Mouse (Mus musculus) embryonic facial prominence, embryonic 13.5 days (tissue): ENCODE data around the gene Dab2ip. TPM values are rescaled to one million over a fixed set of nuclear protein-coding genes. Genes with fewer than 3 reads are reported as not detected.

ENCODE experiments used
- ATAC-seq: fragments of 200-750 bp; cut with Nextera tagmentation; 2 replicates; pipeline ENCODE4 v1.8.0; 2017; ENCODE audit warnings: low read depth; ENCODE audit not compliant: insufficient number of reproducible peaks, insufficient read depth, low FRiP score, low TSS enrichment
- H3K27ac ChIP-seq: fragments of 300-500 bp; sonication (generic); 2 replicates; pipeline ENCODE4 v1.5.1; 2015; ENCODE audit warnings: moderate library complexity, mild to moderate bottlenecking, inconsistent platforms
- H3K27me3 ChIP-seq: fragments of 300-500 bp; sonication (generic); 2 replicates; pipeline ENCODE4 v1.6.1; 2015; ENCODE audit warnings: mild to moderate bottlenecking, inconsistent platforms
- H3K36me3 ChIP-seq: fragments of 300-500 bp; sonication (generic); 2 replicates; pipeline ENCODE4 v1.6.1; 2015; ENCODE audit warnings: mild to moderate bottlenecking, inconsistent platforms
- H3K4me1 ChIP-seq: fragments of 300-500 bp; sonication (generic); 2 replicates; pipeline ENCODE4 v1.6.1; 2015; ENCODE audit warnings: inconsistent platforms
- H3K4me2 ChIP-seq: fragments of 300-500 bp; sonication (generic); 2 replicates; pipeline ENCODE4 v1.6.1; 2015; ENCODE audit warnings: moderate library complexity, mild to moderate bottlenecking, inconsistent platforms
- H3K4me3 ChIP-seq: fragments of 300-500 bp; sonication (generic); 2 replicates; pipeline ENCODE4 v1.5.1; 2015; ENCODE audit warnings: mild to moderate bottlenecking, inconsistent platforms
- H3K9ac ChIP-seq: fragments of 300-500 bp; sonication (generic); 2 replicates; pipeline ENCODE4 v1.6.1; 2015; ENCODE audit warnings: mild to moderate bottlenecking, inconsistent platforms
- H3K9me3 ChIP-seq: fragments of 300-500 bp; sonication (generic); 2 replicates; pipeline ENCODE4 v1.6.1; 2016; ENCODE audit warnings: inconsistent platforms
- WGBS: fragments of 180-500 bp; shearing (Covaris S2); methylation state at CpG from one replicate; pipeline ENCODE4 v1.1.7; 2015; ENCODE audit warnings: mixed read lengths; 5-methylcytosine and 5-hydroxymethylcytosine counted together
- polyA plus RNA-seq: library from polyadenylated mRNA; unstranded; fragments of >200 nt; fragmentation: Nextera tagmentation; extraction: Ambion mirVana; gene quantifications from 2 replicates; pipeline ENCODE4 v1.2.1, GENCODE M21; 2015

Gene Dab2ip
- polyA plus RNA-seq, 1 experiment from 2014 or later, result 53.2 TPM

- Histone ChIP-seq H3K9me3 (no peaks in the 10 kb centered on the region), H3K4me3 (no peak overlapping the region), H3K4me1 (peaks cover 98% of the 10 kb centered on the region), H3K27ac (peak overlapping the region; percentile 79), H3K36me3 (peaks cover 7% of the 10 kb centered on the region; the same call in 1 of the 2 replicates), H3K4me2 (peak overlapping the region; percentile 7; the same call in 1 of the 2 replicates), H3K9ac (peak overlapping the region; percentile 40; the same call in 1 of the 2 replicates), H3K27me3 (no peaks in the 10 kb centered on the region)
- WGBS, result 18% methylated on average over 7 of the region's 7 CpGs
- ATAC-seq, result peak; percentile 50
Observed at GRCm38 (mm10) chr2:35691257-35692049, 133.4 kb downstream of the Dab2ip start.

GRCm38 (mm10) chr2:35692272-35692900, 134.3 kb downstream of the Dab2ip start:
- 88% methylated on average over 11 of the region's 11 CpGs for WGBS
- no peak overlapping the region; the same call in 1 of the 2 replicates for H3K4me2 ChIP-seq
- no peak overlapping the region for H3K4me3 ChIP-seq
- peaks cover 4% of the 10 kb centered on the region; the same call in 1 of the 2 replicates for H3K36me3 ChIP-seq
- H3K9me3 ChIP-seq, result no peaks in the 10 kb centered on the region
- H3K9ac ChIP-seq, result 0 out of 2 replicates have a peak overlapping the region, but pooled peaks have one; percentile 36
- H3K4me1 ChIP-seq, result peaks cover 99% of the 10 kb centered on the region
- H3K27me3 ChIP-seq, result no peaks in the 10 kb centered on the region
- H3K27ac ChIP-seq, result peak overlapping the region; percentile 79; the same call in 1 of the 2 replicates
- no peak; the same call in 1 of the 2 replicates for ATAC-seq

- Histone ChIP-seq H3K9me3 (no peaks in the 10 kb centered on the region), H3K27ac (no peak overlapping the region), H3K4me3 (no peak overlapping the region), H3K9ac (no peak overlapping the region), H3K4me1 (peaks cover 99% of the 10 kb centered on the region), H3K27me3 (no peaks in the 10 kb centered on the region), H3K36me3 (peaks cover 4% of the 10 kb centered on the region; the same call in 1 of the 2 replicates), H3K4me2 (no peak overlapping the region)
- no peak for ATAC-seq
- 78% methylated on average over 7 of the region's 7 CpGs for WGBS
Observed at GRCm38 (mm10) chr2:35693037-35693436, 135.0 kb downstream of the Dab2ip start.

- H3K9me3 ChIP-seq, result no peaks in the 10 kb centered on the region
- WGBS, result 60% methylated on average over 2 of the region's 2 CpGs
- H3K4me1 ChIP-seq, result peaks cover 99% of the 10 kb centered on the region
- H3K27ac ChIP-seq, result peak overlapping the region; percentile 69; the same call in 1 of the 2 replicates
- H3K27me3 ChIP-seq, result no peaks in the 10 kb centered on the region
- H3K36me3 ChIP-seq, result peaks cover 4% of the 10 kb centered on the region; the same call in 1 of the 2 replicates
- H3K9ac ChIP-seq, result no peak overlapping the region
- H3K4me3 ChIP-seq, result no peak overlapping the region
- no peak overlapping the region for H3K4me2 ChIP-seq
- no peak for ATAC-seq
Observed at GRCm38 (mm10) chr2:35694111-35694510, 136.0 kb downstream of the Dab2ip start.

- H3K9ac ChIP-seq, result no peak overlapping the region
- 45% methylated on average over 7 of the region's 7 CpGs for WGBS
- no peaks in the 10 kb centered on the region for H3K27me3 ChIP-seq
- peak overlapping the region; percentile 92 for H3K27ac ChIP-seq
- peaks cover 4% of the 10 kb centered on the region; the same call in 1 of the 2 replicates for H3K36me3 ChIP-seq
- H3K9me3 ChIP-seq, result no peaks in the 10 kb centered on the region
- peaks cover 99% of the 10 kb centered on the region for H3K4me1 ChIP-seq
- no peak overlapping the region for H3K4me3 ChIP-seq
- ATAC-seq, result no peak
- peak overlapping the region; percentile 52 for H3K4me2 ChIP-seq
Observed at GRCm38 (mm10) chr2:35696193-35696541, 138.1 kb downstream of the Dab2ip start.

- Histone ChIP-seq H3K27me3 (no peaks in the 10 kb centered on the region), H3K4me1 (peaks cover 97% of the 10 kb centered on the region), H3K27ac (peak overlapping the region; percentile 92), H3K9me3 (no peaks in the 10 kb centered on the region), H3K36me3 (peaks cover 4% of the 10 kb centered on the region; the same call in 1 of the 2 replicates), H3K9ac (0 out of 2 replicates have a peak overlapping the region, but pooled peaks have one; percentile 27), H3K4me2 (peak overlapping the region; percentile 52), H3K4me3 (peak overlapping the region; percentile 14; the same call in 1 of the 2 replicates)
- 8% methylated on average over 3 of the region's 3 CpGs for WGBS
- peak; percentile 38; the same call in 1 of the 2 replicates for ATAC-seq
Observed at GRCm38 (mm10) chr2:35696542-35697391, 138.7 kb downstream of the Dab2ip start.

GRCm38 (mm10) chr2:35697768-35698167, 139.7 kb downstream of the Dab2ip start:
- Histone ChIP-seq H3K27ac (peak overlapping the region; percentile 92; the same call in 1 of the 2 replicates), H3K9ac (no peak overlapping the region)

GRCm38 (mm10) chr2:35700966-35701365, 142.9 kb downstream of the Dab2ip start:
- H3K9ac ChIP-seq, result no peak overlapping the region
- H3K4me2 ChIP-seq, result no peak overlapping the region
- H3K27ac ChIP-seq, result peak overlapping the region; percentile 19; the same call in 1 of the 2 replicates
- H3K36me3 ChIP-seq, result peaks cover 5% of the 10 kb centered on the region; the same call in 1 of the 2 replicates
- peaks cover 71% of the 10 kb centered on the region for H3K4me1 ChIP-seq
- 89% methylated on average over 2 of the region's 2 CpGs for WGBS
- ATAC-seq, result no peak
- no peaks in the 10 kb centered on the region for H3K27me3 ChIP-seq
- H3K4me3 ChIP-seq, result no peak overlapping the region
- no peaks in the 10 kb centered on the region for H3K9me3 ChIP-seq

More at GRCm38 (mm10) chr2:35697768-35698167, 139.7 kb downstream of the Dab2ip start:
- ATAC-seq, result no peak
- no peak overlapping the region for H3K4me3 ChIP-seq
- 90% methylated on average over 3 of the region's 3 CpGs for WGBS
- no peaks in the 10 kb centered on the region for H3K27me3 ChIP-seq
- H3K4me1 ChIP-seq, result peaks cover 97% of the 10 kb centered on the region
- H3K36me3 ChIP-seq, result no peaks in the 10 kb centered on the region; the same call in 1 of the 2 replicates
- no peak overlapping the region for H3K4me2 ChIP-seq
- H3K9me3 ChIP-seq, result no peaks in the 10 kb centered on the region

GRCm38 (mm10) chr2:35702001-35702400, 143.9 kb downstream of the Dab2ip start:
- Histone ChIP-seq H3K4me2 (no peak overlapping the region), H3K36me3 (peaks cover 5% of the 10 kb centered on the region; the same call in 1 of the 2 replicates), H3K9ac (no peak overlapping the region), H3K4me1 (peaks cover 64% of the 10 kb centered on the region), H3K27me3 (no peaks in the 10 kb centered on the region), H3K4me3 (no peak overlapping the region), H3K27ac (peak overlapping the region; percentile 69), H3K9me3 (no peaks in the 10 kb centered on the region)
- no peak for ATAC-seq
- WGBS, result 76% methylated on average over 7 of the region's 7 CpGs

GRCm38 (mm10) chr2:35702608-35703007, 144.5 kb downstream of the Dab2ip start:
- Histone ChIP-seq H3K4me1 (peaks cover 58% of the 10 kb centered on the region), H3K27me3 (no peaks in the 10 kb centered on the region), H3K9ac (no peak overlapping the region), H3K9me3 (no peaks in the 10 kb centered on the region), H3K36me3 (peaks cover 11% of the 10 kb centered on the region; the same call in 1 of the 2 replicates), H3K4me2 (no peak overlapping the region), H3K4me3 (no peak overlapping the region), H3K27ac (peak overlapping the region; percentile 85)
- 55% methylated on average over 6 of the region's 6 CpGs for WGBS
- no peak; the same call in 1 of the 2 replicates for ATAC-seq

GRCm38 (mm10) chr2:35703241-35703640, 145.2 kb downstream of the Dab2ip start:
- H3K27me3 ChIP-seq, result no peaks in the 10 kb centered on the region
- ATAC-seq, result no peak
- peaks cover 51% of the 10 kb centered on the region for H3K4me1 ChIP-seq

More at GRCm38 (mm10) chr2:35703241-35703640, 145.2 kb downstream of the Dab2ip start:
- Histone ChIP-seq H3K36me3 (peaks cover 17% of the 10 kb centered on the region; the same call in 1 of the 2 replicates), H3K4me3 (no peak overlapping the region), H3K9me3 (no peaks in the 10 kb centered on the region), H3K9ac (no peak overlapping the region), H3K4me2 (no peak overlapping the region), H3K27ac (peak overlapping the region; percentile 85)
- WGBS, result 87% methylated on average over 3 of the region's 3 CpGs
